Mouse (Mus musculus) hematopoietic multipotent progenitor cell, adult 10-12 weeks (in vitro differentiated cells): ENCODE measurements around the gene Accs. TPM values are rescaled to one million over a fixed set of nuclear protein-coding genes. Genes with fewer than 3 reads are reported as not detected.

Experiments
- polyA plus RNA-seq: library from polyadenylated mRNA; stranded (reverse); fragments of >175 nt; gene quantifications from 2 replicates; pipeline ENCODE4 v1.2.3, GENCODE M21; 2012; ENCODE audit warnings: low replicate concordance

The Accs gene
- polyA plus RNA-seq: 3.6 and 11.8 TPM in 2 replicates

DNA sequence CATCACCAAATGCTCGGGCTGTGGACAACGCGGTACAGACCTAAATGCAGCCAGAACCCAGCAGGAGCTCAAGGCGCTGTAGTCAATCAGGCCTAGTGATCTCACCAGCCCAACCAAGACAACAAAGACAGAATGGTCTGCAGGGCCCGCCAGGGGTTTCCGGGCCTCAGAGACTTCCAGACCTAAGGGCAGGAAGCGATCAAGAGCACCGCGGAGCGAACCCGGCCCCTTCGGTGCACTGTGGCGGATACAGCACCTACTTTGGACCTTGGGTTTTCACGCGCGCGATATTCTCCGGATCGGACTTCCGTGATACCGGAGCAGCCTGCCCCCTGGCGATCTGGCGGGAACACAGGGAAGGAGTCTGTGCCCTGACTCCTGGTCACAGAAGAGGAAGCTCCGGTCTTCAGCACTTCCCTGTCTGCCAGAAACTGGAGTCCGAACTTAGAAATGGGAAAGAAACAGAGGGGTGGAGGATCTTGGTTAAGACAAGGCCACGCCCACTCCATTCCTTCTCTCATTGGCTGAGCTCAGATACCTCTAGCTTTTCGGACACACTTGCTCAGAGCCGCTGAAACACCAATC, at the start of gene Accs:
Gene Accs (minus strand): TSS at position 439 of the 585 bp plus-strand sequence.

GRCm38 (mm10) chr2:93869107-93869600, 19.4 kb upstream of the Accs start, which contains the start of gene Accsl:
Gene Accsl, minus strand, starts transcription at chr2:93869157.

DNA sequence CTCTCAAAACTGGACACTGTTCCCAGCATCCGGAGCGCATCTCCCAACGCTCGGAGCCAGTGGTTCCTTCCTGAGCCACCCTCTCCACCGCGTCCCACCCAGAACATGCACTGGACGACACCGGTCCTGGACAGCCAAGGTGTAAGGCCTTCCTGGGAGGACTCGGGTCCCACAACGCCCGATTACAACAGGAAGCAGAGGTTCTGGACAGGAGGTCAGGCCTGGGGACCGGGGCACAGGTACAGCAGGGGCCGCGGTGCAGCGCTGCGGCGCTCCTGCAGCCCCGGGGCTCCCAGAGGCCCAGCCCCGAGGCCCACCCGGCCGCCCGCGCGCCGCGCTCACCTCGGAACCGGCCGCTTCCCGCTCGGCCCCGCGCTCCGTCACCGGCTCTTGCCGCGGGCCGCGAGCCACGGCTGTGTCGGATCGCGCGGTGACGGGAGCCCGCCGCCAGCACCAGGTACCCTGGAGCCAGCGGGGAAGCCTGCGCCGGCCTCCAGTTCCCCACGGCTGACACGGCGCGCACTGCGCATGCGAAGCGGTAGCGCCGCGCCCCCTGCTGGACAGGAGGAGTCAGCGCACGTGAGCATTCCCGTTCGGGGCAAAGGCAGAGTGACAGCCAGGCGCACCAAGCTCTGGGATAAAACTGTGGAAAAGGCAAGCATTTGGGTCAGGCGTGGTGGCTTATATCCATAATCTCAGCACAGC, 27.5 kb downstream of the Accs start, which contains the start of gene Ext2:
Gene Ext2 (minus strand): TSS at position 524 of the 705 bp plus-strand sequence.

Other genes with a start within 250 kb of the Accs start
- 0.07 TPM in 1 of 2 replicates, not detected in the other for gene Alx4, start 207.6 kb downstream of the Accs start, polyA plus RNA-seq
- gene Ext2, start 27.4 kb downstream of the Accs start, polyA plus RNA-seq: 34.5 and 74.2 TPM in 2 replicates
- 0.39 TPM in 1 of 2 replicates, not detected in the other for gene Accsl, start 19.2 kb upstream of the Accs start, polyA plus RNA-seq
- 1.7 and 2.6 TPM in 2 replicates for gene Gm13889, start 107.3 kb upstream of the Accs start, polyA plus RNA-seq
- not detected in 2 replicates for gene Gm27027, start 146.4 kb upstream of the Accs start, polyA plus RNA-seq
- gene Alkbh3, start 160.9 kb upstream of the Accs start, polyA plus RNA-seq: 36.3 and 49.1 TPM in 2 replicates